Mouse (Mus musculus) midbrain, postnatal 0 days (tissue): ENCODE results near the gene Cdh18. TPM values are rescaled to one million over a fixed set of nuclear protein-coding genes. Genes with fewer than 3 reads are reported as not detected.
"Not testable (repeated sequence)": the region's sequence is repeated elsewhere in the genome, so short reads cannot be mapped to it uniquely, and the experiment has no call there.

ENCODE experiments used
- ATAC-seq: fragments of 200-750 bp; cut with Nextera tagmentation; 2 replicates; pipeline ENCODE4 v1.8.0; 2017; ENCODE audit warnings: moderate number of reproducible peaks, mild to moderate bottlenecking, moderate TSS enrichment, moderate library complexity; ENCODE audit not compliant: low FRiP score
- DNase-seq: peaks from one replicate; pipeline ENCODE4 v3.0.0-alpha.2; 2015; ENCODE audit warnings: low spot score
- H3K27ac ChIP-seq: fragments of 300-500 bp; sonication (generic); 2 replicates; pipeline ENCODE4 v1.5.1; 2014; ENCODE audit warnings: low read depth, mild to moderate bottlenecking, low read length, mixed read lengths
- H3K27me3 ChIP-seq: fragments of 300-500 bp; sonication (generic); 2 replicates; pipeline ENCODE4 v1.6.1; 2014; ENCODE audit warnings: low read length, control low read depth, mixed read lengths; ENCODE audit not compliant: insufficient read depth
- H3K36me3 ChIP-seq: fragments of 300-500 bp; sonication (generic); 2 replicates; pipeline ENCODE4 v1.6.1; 2014; ENCODE audit warnings: low read length, control low read depth, mixed read lengths; ENCODE audit not compliant: insufficient read depth
- H3K4me1 ChIP-seq: fragments of 300-500 bp; sonication (generic); 2 replicates; pipeline ENCODE4 v1.6.1; 2014; ENCODE audit warnings: mild to moderate bottlenecking, control low read depth, antibody characterized with exemption, low read length, mixed read lengths; ENCODE audit not compliant: insufficient read depth
- H3K4me2 ChIP-seq: fragments of 300-500 bp; sonication (generic); 2 replicates; pipeline ENCODE4 v1.6.1; 2014; ENCODE audit warnings: low read depth, mild to moderate bottlenecking, low read length, mixed read lengths; ENCODE audit not compliant: poor library complexity, severe bottlenecking
- H3K4me3 ChIP-seq: fragments of 300-500 bp; sonication (generic); 2 replicates; pipeline ENCODE4 v1.5.1; 2014; ENCODE audit warnings: low read depth, mild to moderate bottlenecking, low read length, moderate library complexity
- H3K9ac ChIP-seq: fragments of 300-500 bp; sonication (generic); replicated peaks from 2 replicates; pipeline ENCODE4 v1.6.1; 2014; ENCODE audit warnings: mild to moderate bottlenecking, low read length, moderate library complexity, mixed read lengths; ENCODE audit not compliant: poor library complexity, severe bottlenecking
- H3K9me3 ChIP-seq: fragments of 300-500 bp; sonication (generic); 2 replicates; pipeline ENCODE4 v1.6.1; 2016; ENCODE audit warnings: low read length, control low read depth
- CTCF ChIP-seq: IDR thresholded peaks from 2 replicates; pipeline ENCODE4 v1.5.1; 2016; ENCODE audit warnings: antibody characterized with exemption, mild to moderate bottlenecking
- WGBS: fragments of 180-500 bp; shearing (Covaris S2); extraction: QIAGEN DNeasy Blood & Tissue Kit; methylation state at CpG from one replicate; pipeline ENCODE4 v1.1.7; 2014; 5-methylcytosine and 5-hydroxymethylcytosine counted together
- polyA plus RNA-seq: library from polyadenylated mRNA; unstranded; fragments of >200 nt; fragmentation: Nextera tagmentation; extraction: Ambion mirVana; gene quantifications from 2 replicates; pipeline ENCODE4 v1.2.1, GENCODE M21; 2015
- total RNA-seq: library from RNA; depleted of rRNA; stranded (reverse); fragments of >200 nt; gene quantifications from 2 replicates; pipeline ENCODE4 v1.2.3, GENCODE M21; 2014

Gene Cdh18
- total and polyA plus RNA-seq, 2 experiments from 2014 or later: 11.6 to 52.8 TPM

GRCm38 (mm10) chr15:23036208-23037065, 487.6 kb downstream of the Cdh18 start:
- Histone ChIP-seq H3K27ac (peak overlapping the region; percentile 72), H3K4me1 (no peaks in the 10 kb centered on the region), H3K9ac (peak overlapping the region; percentile 54), H3K36me3 (no peaks in the 10 kb centered on the region), H3K4me3 (peak overlapping the region; percentile 49), H3K9me3 (no peaks in the 10 kb centered on the region), H3K27me3 (no peaks in the 10 kb centered on the region), H3K4me2 (peak overlapping the region; percentile 70)
- 2% methylated on average over 23 of the region's 23 CpGs for WGBS
- peak; percentile 97 for ATAC-seq
- TF ChIP-seq CTCF: no peak
- peak; percentile 89 for DNase-seq

GRCm38 (mm10) chr15:23037561-23037960, 488.7 kb downstream of the Cdh18 start:
- H3K9me3 ChIP-seq: no peaks in the 10 kb centered on the region
- H3K4me2 ChIP-seq: peak overlapping the region; percentile 70
- no peak for ATAC-seq
- peak overlapping the region; percentile 15 for H3K9ac ChIP-seq
- H3K27me3 ChIP-seq: no peaks in the 10 kb centered on the region
- H3K4me3 ChIP-seq: peak overlapping the region; percentile 49
- H3K36me3 ChIP-seq: no peaks in the 10 kb centered on the region
- DNase-seq: no peak
- H3K4me1 ChIP-seq: no peaks in the 10 kb centered on the region
- no peak for TF ChIP-seq CTCF
- no peak overlapping the region for H3K27ac ChIP-seq

GRCm38 (mm10) chr15:23046127-23046785, 497.4 kb downstream of the Cdh18 start:
- H3K27ac ChIP-seq: no peak overlapping the region
- H3K36me3 ChIP-seq: no peaks in the 10 kb centered on the region
- H3K4me2 ChIP-seq: no peak overlapping the region
- H3K9ac ChIP-seq: no peak overlapping the region
- ATAC-seq (no peak), DNase-seq (peak; percentile 15)
- WGBS: 82% methylated on average over 4 of the region's 4 CpGs
- TF ChIP-seq CTCF: peak; percentile 33
- no peaks in the 10 kb centered on the region for H3K27me3 ChIP-seq
- H3K4me3 ChIP-seq: no peak overlapping the region
- H3K4me1 ChIP-seq: no peaks in the 10 kb centered on the region
- no peaks in the 10 kb centered on the region for H3K9me3 ChIP-seq

- H3K9me3 ChIP-seq: no peaks in the 10 kb centered on the region
- no peak overlapping the region for H3K27ac ChIP-seq
- H3K9ac ChIP-seq: no peak overlapping the region
- DNase-seq (no peak), ATAC-seq (no peak)
- H3K4me1 ChIP-seq: no peaks in the 10 kb centered on the region
- no peak overlapping the region for H3K4me3 ChIP-seq
- no peak overlapping the region for H3K4me2 ChIP-seq
- no peak for TF ChIP-seq CTCF
- H3K36me3 ChIP-seq: no peaks in the 10 kb centered on the region
- WGBS: 76% methylated on average over 2 of the region's 2 CpGs
- H3K27me3 ChIP-seq: no peaks in the 10 kb centered on the region
These were observed 503.2 kb downstream of the Cdh18 start for GRCm38 (mm10) chr15:23052006-23052405.

- not testable (repeated sequence) for H3K36me3 ChIP-seq, H3K27ac ChIP-seq, H3K4me2 ChIP-seq, ATAC-seq, H3K4me3 ChIP-seq, H3K27me3 ChIP-seq, DNase-seq, H3K4me1 ChIP-seq, H3K9me3 ChIP-seq, H3K9ac ChIP-seq
- 80% methylated on average over 1 of the region's 1 CpGs for WGBS
These were observed 536.5 kb downstream of the Cdh18 start for GRCm38 (mm10) chr15:23085326-23085725.

- H3K27me3 ChIP-seq: no peaks in the 10 kb centered on the region
- no peak overlapping the region for H3K27ac ChIP-seq
- H3K9me3 ChIP-seq: no peaks in the 10 kb centered on the region
- ATAC-seq (no peak), DNase-seq (no peak)
- no peak overlapping the region for H3K4me2 ChIP-seq
- no peaks in the 10 kb centered on the region for H3K4me1 ChIP-seq
- no peaks in the 10 kb centered on the region for H3K36me3 ChIP-seq
- no peak for TF ChIP-seq CTCF
- no peak overlapping the region for H3K4me3 ChIP-seq
- 81% methylated on average over 2 of the region's 2 CpGs for WGBS
- no peak overlapping the region for H3K9ac ChIP-seq
These were observed 538.7 kb downstream of the Cdh18 start for GRCm38 (mm10) chr15:23087535-23087934.
